Mouse (Mus musculus) heart, adult 2 months (tissue): ENCODE measurements around the gene Zfp112.

ENCODE experiments used
- CTCF ChIP-seq: fragments of 200-600 bp; IDR thresholded peaks from 2 replicates; pipeline ENCODE4 v1.8.1; 2022; ENCODE audit warnings: antibody characterized with exemption, mild to moderate bottlenecking, moderate library complexity
- EP300 ChIP-seq: fragments of 200-500 bp; IDR thresholded peaks from 2 replicates; pipeline ENCODE4 v1.6.1; 2011; ENCODE audit warnings: low read depth, low read length, control low read depth; ENCODE audit not compliant: insufficient read depth
- POLR2A ChIP-seq: fragments of 200-500 bp; IDR thresholded peaks from 2 replicates; pipeline ENCODE4 v1.6.1; 2011; ENCODE audit warnings: mild to moderate bottlenecking, low read depth, low read length, control low read depth; ENCODE audit not compliant: insufficient read depth

GRCm38 (mm10) chr7:24112156-24112856 is at the start of gene Zfp112:
- TF ChIP-seq CTCF (no peak), POLR2A (peak; percentile 30; the same call in 1 of the 2 replicates), EP300 (no peak; the same call in 1 of the 2 replicates)
